Mouse (Mus musculus): Measurements from ENCODE around the gene Gpatch4.

DNA sequence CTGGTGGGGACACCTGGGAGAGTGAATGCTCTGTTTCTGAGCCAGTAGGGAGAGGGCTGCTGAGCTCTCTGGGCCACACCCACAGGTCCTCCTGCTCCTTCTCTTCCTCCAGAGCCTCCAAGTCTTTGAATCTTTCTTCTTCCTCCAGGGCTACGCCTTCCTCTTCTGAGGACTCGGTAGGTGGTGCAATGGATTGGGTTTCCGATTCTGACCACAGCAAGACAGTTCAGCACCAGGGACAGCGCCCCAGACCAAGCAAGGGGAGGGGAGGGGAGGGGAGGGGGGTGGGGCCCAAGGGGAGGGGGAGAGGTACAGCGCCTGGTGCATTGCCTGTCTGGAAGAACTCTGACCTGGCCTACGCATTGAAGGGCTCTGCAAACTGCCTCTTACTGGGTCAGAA is 49.5 kb upstream of the Gpatch4 start:
- TF ChIP-seq USF2 (IDR thresholded peaks at IDR 0.05; ENCODE audit: borderline replicate concordance in 1 of 2, insufficient read depth in 1 of 2, low read depth in 1 of 2, low read length in 2 of 2) (no peak), MYC (IDR thresholded peaks at IDR 0.05; ENCODE audit: low read depth, low read length) (no peak), NELFE (IDR thresholded peaks at IDR 0.05; ENCODE audit: low read depth, low read length) (no peak), SMC3 (IDR thresholded peaks at IDR 0.05; ENCODE audit: low read depth, low read length) (no peak), CTCF (IDR thresholded peaks at IDR 0.05 in 2 of 3, conservative IDR thresholded peaks at IDR 0.05 in 1 of 3; ENCODE audit: control insufficient read depth in 1 of 3, insufficient read depth in 1 of 3, low read depth in 2 of 3, low read length in 3 of 3, poor library complexity in 1 of 3, severe bottlenecking in 1 of 3) (no peak), CHD2 (IDR thresholded peaks at IDR 0.05; ENCODE audit: low read length) (no peak), ZC3H11A (IDR thresholded peaks at IDR 0.05; ENCODE audit: low read depth, low read length) (no peak), MAZ (IDR thresholded peaks at IDR 0.05; ENCODE audit: low read depth, low read length) (peak; percentile 89; the same call in 1 of the 2 replicates), MXI1 (IDR thresholded peaks at IDR 0.05; ENCODE audit: low read depth, low read length) (no peak), CHD1 (IDR thresholded peaks at IDR 0.05; ENCODE audit: low read depth, low read length) (no peak), POLR2A (IDR thresholded peaks at IDR 0.05; ENCODE audit: control insufficient read depth in 1 of 2, insufficient read depth in 1 of 2, low read depth in 1 of 2, low read length in 2 of 2, poor library complexity in 1 of 2) (no peak), UBTF (IDR thresholded peaks at IDR 0.05; ENCODE audit: borderline replicate concordance, insufficient read depth, low read depth, low read length) (no peak), POLR2AphosphoS2 (IDR thresholded peaks at IDR 0.05; ENCODE audit: low read length) (no peak), MAFK (IDR thresholded peaks at IDR 0.05; ENCODE audit: borderline replicate concordance, low read depth, low read length) (no peak)
